Mouse (Mus musculus): ENCODE results near the gene Lyz1.

Gene Lyz1

DNA sequence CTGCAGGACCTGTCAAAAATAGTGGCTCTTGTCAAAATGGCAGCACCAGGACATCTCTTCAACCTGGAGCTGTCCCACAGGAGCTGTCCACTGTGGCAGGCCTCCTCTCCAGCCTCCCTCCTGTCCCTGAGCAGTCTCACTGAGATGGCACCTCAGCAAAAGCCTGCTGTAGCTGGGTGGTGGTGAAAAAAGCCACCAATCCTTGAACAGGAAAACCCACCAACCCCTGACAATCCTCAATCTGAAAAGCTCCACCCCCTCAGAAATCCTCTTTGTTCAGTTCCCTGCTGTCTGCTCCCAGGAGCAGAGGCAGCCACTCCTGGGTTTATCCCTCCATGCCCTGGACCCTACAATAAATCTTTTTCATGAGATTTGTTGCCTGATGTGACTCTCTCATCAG is 32.8 kb downstream of the Lyz1 start:
- in situ Hi-C loops (cut with MboI; ENCODE audit: low pct_unique_long_range_greater_than_20kb in 1 of 2, low sequenced_read_pairs in 2 of 2, unreplicated experiment in 1 of 2) = no loop called here

DNA sequence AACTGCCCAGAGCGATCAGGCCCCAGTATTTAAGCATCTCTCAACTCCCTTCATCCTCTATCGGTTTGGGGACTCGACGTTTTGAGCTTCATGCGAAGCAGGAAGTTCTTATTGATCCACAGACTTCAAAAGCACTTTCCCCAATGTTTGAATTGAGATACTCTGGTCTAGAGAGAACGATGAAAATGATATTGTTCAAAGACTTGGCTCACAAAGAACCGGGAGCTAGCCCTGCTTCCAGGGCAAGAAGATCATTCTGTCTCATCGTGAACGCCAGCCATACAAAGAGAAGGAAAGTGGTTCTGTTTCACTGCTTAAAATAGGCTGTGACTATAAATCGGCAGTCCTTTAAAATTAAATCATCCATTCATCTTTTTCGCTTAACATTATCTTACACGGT is 54.1 kb downstream of the Lyz1 start, which contains the start of gene 9530003J23Rik:
Gene 9530003J23Rik, minus strand, starts transcription at position 101 of the 400 bp plus-strand sequence.
- in situ Hi-C loops (cut with MboI; ENCODE audit: low pct_unique_long_range_greater_than_20kb in 1 of 2, low sequenced_read_pairs in 2 of 2, unreplicated experiment in 1 of 2) = loop anchor here (10.0 to 25.0 kb wide), 2 partner anchors 196 to 199 kb away; no protein-coding TSS in a partner anchor
